Mouse (Mus musculus): ENCODE data around the gene Mrln. TPM values are rescaled to one million over a fixed set of nuclear protein-coding genes. Genes with fewer than 3 reads are reported as not detected.

Mrln gene
- polyA plus RNA-seq, 1 experiment from 2014 or later, result not detected

GRCm38 (mm10) chr10:70224571-70224970 is 20.1 kb downstream of the Mrln start:
- Histone ChIP-seq H3K4me1 (replicated peaks; ENCODE audit: control insufficient read depth, insufficient read depth, low read length) (no peaks in the 10 kb centered on the region), H3K36me3 (ENCODE audit: control insufficient read depth, insufficient read depth) (no peaks in the 10 kb centered on the region), H3K9ac (ENCODE audit: low read depth, low read length) (no peak overlapping the region), H3K4me2 (replicated peaks; ENCODE audit: low read depth) (no peak overlapping the region), H3K9me3 (ENCODE audit: control insufficient read depth) (no peaks in the 10 kb centered on the region), H3K27ac (ENCODE audit: low read depth, low read length) (no peak overlapping the region), H3K27me3 (replicated peaks; ENCODE audit: control insufficient read depth, insufficient read depth, low read length) (no peaks in the 10 kb centered on the region), H3K4me3 (ENCODE audit: low read depth, low read length) (no peak overlapping the region)
- 81% methylated on average over 6 of the region's 6 CpGs for WGBS
- no peak for ATAC-seq
- no peak for TF ChIP-seq CTCF (IDR thresholded peaks at IDR 0.05; ENCODE audit: low read depth)

- WGBS, result 63% methylated on average over 6 of the region's 6 CpGs
- ATAC-seq, result no peak
- no peak overlapping the region for H3K27ac ChIP-seq (ENCODE audit: low read depth, low read length)
Observed at GRCm38 (mm10) chr10:70225760-70226159, 21.3 kb downstream of the Mrln start.

GRCm38 (mm10) chr10:70226608-70227007 is 22.1 kb downstream of the Mrln start:
- no peak for TF ChIP-seq CTCF (IDR thresholded peaks at IDR 0.05; ENCODE audit: low read depth)
- no peak overlapping the region for H3K4me3 ChIP-seq (ENCODE audit: low read depth, low read length)
- no peaks in the 10 kb centered on the region for H3K4me1 ChIP-seq (replicated peaks; ENCODE audit: control insufficient read depth, insufficient read depth, low read length)
- H3K27ac ChIP-seq (ENCODE audit: low read depth, low read length), result no peak overlapping the region
- no peak for ATAC-seq
- no peak overlapping the region for H3K4me2 ChIP-seq (replicated peaks; ENCODE audit: low read depth)
- no peaks in the 10 kb centered on the region for H3K27me3 ChIP-seq (replicated peaks; ENCODE audit: control insufficient read depth, insufficient read depth, low read length)
- H3K9ac ChIP-seq (ENCODE audit: low read depth, low read length), result no peak overlapping the region
- no peaks in the 10 kb centered on the region for H3K9me3 ChIP-seq (ENCODE audit: control insufficient read depth)
- no peaks in the 10 kb centered on the region for H3K36me3 ChIP-seq (ENCODE audit: control insufficient read depth, insufficient read depth)

More at GRCm38 (mm10) chr10:70225760-70226159, 21.3 kb downstream of the Mrln start:
- TF ChIP-seq CTCF (IDR thresholded peaks at IDR 0.05; ENCODE audit: low read depth), result no peak
- Histone ChIP-seq H3K4me1 (replicated peaks; ENCODE audit: control insufficient read depth, insufficient read depth, low read length) (no peaks in the 10 kb centered on the region), H3K36me3 (ENCODE audit: control insufficient read depth, insufficient read depth) (no peaks in the 10 kb centered on the region), H3K27me3 (replicated peaks; ENCODE audit: control insufficient read depth, insufficient read depth, low read length) (no peaks in the 10 kb centered on the region), H3K9ac (ENCODE audit: low read depth, low read length) (no peak overlapping the region), H3K4me3 (ENCODE audit: low read depth, low read length) (no peak overlapping the region), H3K9me3 (ENCODE audit: control insufficient read depth) (no peaks in the 10 kb centered on the region), H3K4me2 (replicated peaks; ENCODE audit: low read depth) (no peak overlapping the region)

GRCm38 (mm10) chr10:70230352-70230751 is 25.9 kb downstream of the Mrln start:
- H3K4me1 ChIP-seq (replicated peaks; ENCODE audit: control insufficient read depth, insufficient read depth, low read length), result no peaks in the 10 kb centered on the region
- 83% methylated on average over 6 of the region's 6 CpGs for WGBS

GRCm38 (mm10) chr10:70237936-70238335 is 33.5 kb downstream of the Mrln start:
- Histone ChIP-seq H3K27ac (ENCODE audit: low read depth, low read length) (no peak overlapping the region), H3K9ac (ENCODE audit: low read depth, low read length) (no peak overlapping the region), H3K4me3 (ENCODE audit: low read depth, low read length) (no peak overlapping the region), H3K4me1 (replicated peaks; ENCODE audit: control insufficient read depth, insufficient read depth, low read length) (no peaks in the 10 kb centered on the region), H3K36me3 (ENCODE audit: control insufficient read depth, insufficient read depth) (no peaks in the 10 kb centered on the region), H3K27me3 (replicated peaks; ENCODE audit: control insufficient read depth, insufficient read depth, low read length) (no peaks in the 10 kb centered on the region), H3K4me2 (replicated peaks; ENCODE audit: low read depth) (no peak overlapping the region), H3K9me3 (ENCODE audit: control insufficient read depth) (no peaks in the 10 kb centered on the region)
- WGBS, result 56% methylated on average over 2 of the region's 2 CpGs
- TF ChIP-seq CTCF (IDR thresholded peaks at IDR 0.05; ENCODE audit: low read depth), result no peak
- no peak for ATAC-seq

More at GRCm38 (mm10) chr10:70230352-70230751, 25.9 kb downstream of the Mrln start:
- H3K4me2 ChIP-seq (replicated peaks; ENCODE audit: low read depth), result no peak overlapping the region
- no peak overlapping the region for H3K27ac ChIP-seq (ENCODE audit: low read depth, low read length)
- TF ChIP-seq CTCF (IDR thresholded peaks at IDR 0.05; ENCODE audit: low read depth), result no peak
- no peaks in the 10 kb centered on the region for H3K36me3 ChIP-seq (ENCODE audit: control insufficient read depth, insufficient read depth)
- no peaks in the 10 kb centered on the region for H3K9me3 ChIP-seq (ENCODE audit: control insufficient read depth)
- H3K4me3 ChIP-seq (ENCODE audit: low read depth, low read length), result no peak overlapping the region
- no peak overlapping the region for H3K9ac ChIP-seq (ENCODE audit: low read depth, low read length)
- ATAC-seq, result no peak
- no peaks in the 10 kb centered on the region for H3K27me3 ChIP-seq (replicated peaks; ENCODE audit: control insufficient read depth, insufficient read depth, low read length)

- Histone ChIP-seq H3K27ac (ENCODE audit: low read depth, low read length) (no peak overlapping the region), H3K4me2 (replicated peaks; ENCODE audit: low read depth) (no peak overlapping the region), H3K4me3 (ENCODE audit: low read depth, low read length) (no peak overlapping the region), H3K9ac (ENCODE audit: low read depth, low read length) (no peak overlapping the region), H3K4me1 (replicated peaks; ENCODE audit: control insufficient read depth, insufficient read depth, low read length) (no peaks in the 10 kb centered on the region), H3K27me3 (replicated peaks; ENCODE audit: control insufficient read depth, insufficient read depth, low read length) (peaks cover 32% of the 10 kb centered on the region), H3K9me3 (ENCODE audit: control insufficient read depth) (no peaks in the 10 kb centered on the region), H3K36me3 (ENCODE audit: control insufficient read depth, insufficient read depth) (no peaks in the 10 kb centered on the region)
- WGBS, result 52% methylated on average over 8 of the region's 8 CpGs
- ATAC-seq, result no peak
- no peak for TF ChIP-seq CTCF (IDR thresholded peaks at IDR 0.05; ENCODE audit: low read depth)
Observed at GRCm38 (mm10) chr10:70242751-70243444, 38.4 kb downstream of the Mrln start.
